Mouse (Mus musculus) embryonic facial prominence, embryonic 15.5 days (tissue): ENCODE measurements around the gene Fgf18. TPM values are rescaled to one million over a fixed set of nuclear protein-coding genes. Genes with fewer than 3 reads are reported as not detected.

Experiments used
- ATAC-seq: fragments of 200-750 bp; cut with Nextera tagmentation; 2 replicates; pipeline ENCODE4 v1.8.0; 2017; ENCODE audit warnings: low read depth, moderate TSS enrichment; ENCODE audit not compliant: insufficient number of reproducible peaks, low FRiP score, low TSS enrichment
- H3K27ac ChIP-seq: fragments of 300-500 bp; sonication (generic); replicated peaks from 2 replicates; pipeline ENCODE4 v1.5.1; 2015; ENCODE audit warnings: mild to moderate bottlenecking, inconsistent platforms
- H3K27me3 ChIP-seq: fragments of 300-500 bp; sonication (generic); 2 replicates; pipeline ENCODE4 v1.6.1; 2015; ENCODE audit warnings: inconsistent platforms
- H3K36me3 ChIP-seq: fragments of 300-500 bp; sonication (generic); 2 replicates; pipeline ENCODE4 v1.6.1; 2015; ENCODE audit warnings: mild to moderate bottlenecking, inconsistent platforms
- H3K4me1 ChIP-seq: fragments of 300-500 bp; sonication (generic); 2 replicates; pipeline ENCODE4 v1.6.1; 2015; ENCODE audit warnings: inconsistent platforms
- H3K4me2 ChIP-seq: fragments of 300-500 bp; sonication (generic); replicated peaks from 2 replicates; pipeline ENCODE4 v1.6.1; 2015; ENCODE audit warnings: mild to moderate bottlenecking, inconsistent platforms
- H3K4me3 ChIP-seq: fragments of 300-500 bp; sonication (generic); replicated peaks from 2 replicates; pipeline ENCODE4 v1.5.1; 2015; ENCODE audit warnings: mild to moderate bottlenecking, inconsistent platforms
- H3K9ac ChIP-seq: fragments of 300-500 bp; sonication (generic); 2 replicates; pipeline ENCODE4 v1.6.1; 2015; ENCODE audit warnings: inconsistent platforms
- H3K9me3 ChIP-seq: fragments of 300-500 bp; sonication (generic); replicated peaks from 2 replicates; pipeline ENCODE4 v1.6.1; 2016; ENCODE audit warnings: inconsistent platforms
- WGBS: fragments of 180-500 bp; shearing (Covaris S2); methylation state at CpG from one replicate; pipeline ENCODE4 v1.1.7; 2015; 5-methylcytosine and 5-hydroxymethylcytosine counted together
- polyA plus RNA-seq: library from polyadenylated mRNA; unstranded; fragments of >200 nt; fragmentation: Nextera tagmentation; extraction: Ambion mirVana; gene quantifications from 2 replicates; pipeline ENCODE4 v1.2.1, GENCODE M21; 2015

The Fgf18 gene
- polyA plus RNA-seq, 1 experiment from 2014 or later: 10.3 TPM

- Histone ChIP-seq H3K9me3 (no peaks in the 10 kb centered on the region), H3K4me1 (0 out of 2 replicates have a peak, but pooled peaks cover 7% of the 10 kb centered on the region), H3K4me2 (no peak overlapping the region), H3K36me3 (no peaks in the 10 kb centered on the region), H3K27me3 (peaks cover 5% of the 10 kb centered on the region; the same call in 1 of the 2 replicates), H3K27ac (no peak overlapping the region), H3K9ac (no peak overlapping the region), H3K4me3 (no peak overlapping the region)
- 78% methylated on average over 5 of the region's 5 CpGs for WGBS
- ATAC-seq: no peak
Measured at GRCm38 (mm10) chr11:33138686-33139085, 8.5 kb downstream of the Fgf18 start.

- Histone ChIP-seq H3K4me3 (no peak overlapping the region), H3K27ac (no peak overlapping the region), H3K4me2 (no peak overlapping the region), H3K4me1 (no peaks in the 10 kb centered on the region), H3K36me3 (no peaks in the 10 kb centered on the region), H3K9me3 (no peaks in the 10 kb centered on the region), H3K27me3 (no peaks in the 10 kb centered on the region), H3K9ac (no peak overlapping the region)
- no peak for ATAC-seq
- WGBS: 90% methylated on average over 8 of the region's 8 CpGs
Measured at GRCm38 (mm10) chr11:33134391-33134986, 12.7 kb downstream of the Fgf18 start.

- Histone ChIP-seq H3K9ac (no peak overlapping the region), H3K9me3 (no peaks in the 10 kb centered on the region), H3K27ac (no peak overlapping the region), H3K4me2 (no peak overlapping the region), H3K27me3 (no peaks in the 10 kb centered on the region), H3K4me3 (no peak overlapping the region), H3K36me3 (no peaks in the 10 kb centered on the region), H3K4me1 (no peaks in the 10 kb centered on the region)
- WGBS: 53% methylated on average over 8 of the region's 8 CpGs
- no peak for ATAC-seq
Measured at GRCm38 (mm10) chr11:33132619-33133338, 14.4 kb downstream of the Fgf18 start.

GRCm38 (mm10) chr11:33127058-33127457, 20.1 kb downstream of the Fgf18 start:
- H3K9me3 ChIP-seq: no peaks in the 10 kb centered on the region
- H3K4me3 ChIP-seq: no peak overlapping the region
- H3K9ac ChIP-seq: no peak overlapping the region
- ATAC-seq: no peak
- no peak overlapping the region for H3K27ac ChIP-seq
- no peak overlapping the region for H3K4me2 ChIP-seq
- H3K4me1 ChIP-seq: peaks cover 10% of the 10 kb centered on the region
- H3K36me3 ChIP-seq: no peaks in the 10 kb centered on the region
- H3K27me3 ChIP-seq: peaks cover 21% of the 10 kb centered on the region

GRCm38 (mm10) chr11:33122575-33123268, 24.5 kb downstream of the Fgf18 start:
- Histone ChIP-seq H3K27me3 (peaks cover 36% of the 10 kb centered on the region), H3K36me3 (0 out of 2 replicates have a peak, but pooled peaks cover 4% of the 10 kb centered on the region), H3K4me2 (peak overlapping the region; percentile 52), H3K27ac (no peak overlapping the region), H3K9me3 (no peaks in the 10 kb centered on the region), H3K4me3 (peak overlapping the region; percentile 24), H3K4me1 (peaks cover 10% of the 10 kb centered on the region), H3K9ac (no peak overlapping the region)
- ATAC-seq: peak; percentile 27; the same call in 1 of the 2 replicates
- WGBS: 3% methylated on average over 37 of the region's 37 CpGs

GRCm38 (mm10) chr11:33119556-33119955, 27.6 kb downstream of the Fgf18 start:
- no peak overlapping the region for H3K27ac ChIP-seq
- 65% methylated on average over 8 of the region's 8 CpGs for WGBS
- H3K9me3 ChIP-seq: no peaks in the 10 kb centered on the region
- peaks cover 10% of the 10 kb centered on the region for H3K4me1 ChIP-seq
- H3K36me3 ChIP-seq: 0 out of 2 replicates have a peak, but pooled peaks cover 5% of the 10 kb centered on the region
- H3K27me3 ChIP-seq: peaks cover 39% of the 10 kb centered on the region
- H3K9ac ChIP-seq: no peak overlapping the region
- no peak overlapping the region for H3K4me3 ChIP-seq
- H3K4me2 ChIP-seq: no peak overlapping the region
- no peak for ATAC-seq

- ATAC-seq: no peak
Measured at GRCm38 (mm10) chr11:33119116-33119515, 28.1 kb downstream of the Fgf18 start.

GRCm38 (mm10) chr11:33118480-33118879, 28.7 kb downstream of the Fgf18 start:
- H3K9ac ChIP-seq: no peak overlapping the region
- H3K27me3 ChIP-seq: peaks cover 30% of the 10 kb centered on the region
- no peak overlapping the region for H3K4me2 ChIP-seq
- H3K9me3 ChIP-seq: no peaks in the 10 kb centered on the region
- 0 out of 2 replicates have a peak, but pooled peaks cover 5% of the 10 kb centered on the region for H3K36me3 ChIP-seq
- peaks cover 10% of the 10 kb centered on the region for H3K4me1 ChIP-seq
- no peak overlapping the region for H3K27ac ChIP-seq
- WGBS: 70% methylated on average over 6 of the region's 6 CpGs
- no peak overlapping the region for H3K4me3 ChIP-seq
- ATAC-seq: no peak

More at GRCm38 (mm10) chr11:33119116-33119515, 28.1 kb downstream of the Fgf18 start:
- H3K27ac ChIP-seq: no peak overlapping the region
- H3K4me3 ChIP-seq: no peak overlapping the region
- H3K4me1 ChIP-seq: peaks cover 10% of the 10 kb centered on the region
- H3K4me2 ChIP-seq: no peak overlapping the region
- H3K27me3 ChIP-seq: peaks cover 36% of the 10 kb centered on the region
- no peak overlapping the region for H3K9ac ChIP-seq
- H3K9me3 ChIP-seq: no peaks in the 10 kb centered on the region
- H3K36me3 ChIP-seq: 0 out of 2 replicates have a peak, but pooled peaks cover 5% of the 10 kb centered on the region
- 71% methylated on average over 7 of the region's 7 CpGs for WGBS

GRCm38 (mm10) chr11:33115796-33116195, 31.4 kb downstream of the Fgf18 start:
- Histone ChIP-seq H3K4me1 (no peaks in the 10 kb centered on the region), H3K9ac (no peak overlapping the region), H3K27ac (no peak overlapping the region), H3K27me3 (0 out of 2 replicates have a peak, but pooled peaks cover 9% of the 10 kb centered on the region), H3K4me2 (no peak overlapping the region), H3K9me3 (no peaks in the 10 kb centered on the region), H3K36me3 (0 out of 2 replicates have a peak, but pooled peaks cover 5% of the 10 kb centered on the region), H3K4me3 (no peak overlapping the region)
- 85% methylated on average over 3 of the region's 3 CpGs for WGBS
- ATAC-seq: no peak

- Histone ChIP-seq H3K27ac (no peak overlapping the region), H3K9ac (no peak overlapping the region), H3K36me3 (no peaks in the 10 kb centered on the region), H3K9me3 (no peaks in the 10 kb centered on the region), H3K4me1 (no peaks in the 10 kb centered on the region), H3K27me3 (peaks cover 14% of the 10 kb centered on the region), H3K4me2 (no peak overlapping the region), H3K4me3 (no peak overlapping the region)
- ATAC-seq: no peak
- 27% methylated on average over 1 of the region's 1 CpGs for WGBS
Measured at GRCm38 (mm10) chr11:33112407-33112806, 34.8 kb downstream of the Fgf18 start.

GRCm38 (mm10) chr11:33110111-33110510, 37.1 kb downstream of the Fgf18 start:
- WGBS: 69% methylated on average over 2 of the region's 2 CpGs
- Histone ChIP-seq H3K36me3 (no peaks in the 10 kb centered on the region), H3K4me1 (peaks cover 2% of the 10 kb centered on the region), H3K4me2 (no peak overlapping the region), H3K27me3 (peaks cover 15% of the 10 kb centered on the region), H3K27ac (no peak overlapping the region), H3K9ac (no peak overlapping the region), H3K4me3 (no peak overlapping the region), H3K9me3 (no peaks in the 10 kb centered on the region)
- ATAC-seq: no peak
